Mouse (Mus musculus) heart, adult 2 months (tissue): ENCODE data around the gene Ctla4. TPM values are rescaled to one million over a fixed set of nuclear protein-coding genes. Genes with fewer than 3 reads are reported as not detected.

Source experiments
- DNase-seq, 2 experiments: peaks; one replicate each; pipeline ENCODE4 v3.0.0; 2021
- H3K27ac ChIP-seq: fragments of 200-600 bp; 2 replicates; pipeline ENCODE4 v1.8.1; 2022
- H3K27me3 ChIP-seq: fragments of 200-500 bp; 2 replicates; pipeline ENCODE4 v1.6.1; 2012; ENCODE audit warnings: mild to moderate bottlenecking, low read length, inconsistent platforms, mixed read lengths; ENCODE audit not compliant: control insufficient read depth, insufficient read depth
- H3K36me3 ChIP-seq: fragments of 200-500 bp; 2 replicates; pipeline ENCODE4 v1.6.1; 2012; ENCODE audit warnings: low read length, inconsistent platforms; ENCODE audit not compliant: control insufficient read depth, insufficient read depth
- H3K4me1 ChIP-seq: fragments of 200-500 bp; 2 replicates; pipeline ENCODE4 v1.6.1; 2011; ENCODE audit warnings: low read length; ENCODE audit not compliant: control insufficient read depth, insufficient read depth
- H3K4me3 ChIP-seq: fragments of 200-600 bp; 2 replicates; pipeline ENCODE4 v1.8.1; 2022
- H3K79me2 ChIP-seq: fragments of 200-500 bp; replicated peaks from 2 replicates; pipeline ENCODE4 v1.6.1; 2012; ENCODE audit warnings: mild to moderate bottlenecking, inconsistent platforms, low read length, moderate library complexity, mixed read lengths; ENCODE audit not compliant: control insufficient read depth, insufficient read depth
- H3K9ac ChIP-seq: fragments of 200-500 bp; 2 replicates; pipeline ENCODE4 v1.6.1; 2012; ENCODE audit warnings: low read depth, mild to moderate bottlenecking, control low read depth, inconsistent platforms, low read length, mixed read lengths
- CTCF ChIP-seq: fragments of 200-600 bp; IDR thresholded peaks from 2 replicates; pipeline ENCODE4 v1.8.1; 2022; ENCODE audit warnings: antibody characterized with exemption, mild to moderate bottlenecking, moderate library complexity
- EP300 ChIP-seq: fragments of 200-500 bp; IDR thresholded peaks from 2 replicates; pipeline ENCODE4 v1.6.1; 2011; ENCODE audit warnings: low read depth, low read length, control low read depth; ENCODE audit not compliant: insufficient read depth
- POLR2A ChIP-seq: fragments of 200-500 bp; IDR thresholded peaks from 2 replicates; pipeline ENCODE4 v1.6.1; 2011; ENCODE audit warnings: mild to moderate bottlenecking, low read depth, low read length, control low read depth; ENCODE audit not compliant: insufficient read depth
- WGBS: fragments of 180-500 bp; shearing (Covaris S2); methylation state at CpG from one replicate; pipeline ENCODE4 v1.1.7; 2018; 5-methylcytosine and 5-hydroxymethylcytosine counted together
- intact Hi-C: fragments of 180-260 bp; cut with DNase I; formaldehyde crosslinking; loops from one replicate; pipeline ENCODE4 v1.15.1; 2025
- polyA plus RNA-seq: library from polyadenylated mRNA; depleted of rRNA; stranded (reverse); fragments of >200 nt; gene quantifications from 2 replicates; pipeline ENCODE4 v1.2.3, GENCODE M21; 2012
- total RNA-seq, 2 experiments: library from RNA; stranded (reverse); gene quantifications; 2 replicates each; pipeline ENCODE4 v1.2.3; 2021

Gene Ctla4
- total and polyA plus RNA-seq, 3 experiments: 0.74 to 0.91 (median 0.86) TPM

- WGBS: 67% methylated on average over 6 of the region's 6 CpGs
- no peak for TF ChIP-seq POLR2A
- TF ChIP-seq EP300: no peak
- no peak for TF ChIP-seq CTCF
- DNase-seq: no peak
- Histone ChIP-seq H3K36me3 (peaks cover 6% of the 10 kb centered on the region; the same call in 1 of the 2 replicates), H3K27me3 (no peaks in the 10 kb centered on the region), H3K79me2 (no peaks in the 10 kb centered on the region), H3K4me3 (no peak overlapping the region), H3K4me1 (peaks cover 3% of the 10 kb centered on the region), H3K27ac (no peak overlapping the region), H3K9ac (no peak overlapping the region)
- intact Hi-C loops: no loop called here
Observed at GRCm38 (mm10) chr1:60936963-60937711, 50.3 kb downstream of the Ctla4 start.

GRCm38 (mm10) chr1:60938256-60938655 lies 51.5 kb downstream of the Ctla4 start:
- H3K36me3 ChIP-seq: peaks cover 6% of the 10 kb centered on the region; the same call in 1 of the 2 replicates
- no peak overlapping the region for H3K27ac ChIP-seq
- no peaks in the 10 kb centered on the region for H3K27me3 ChIP-seq
- no peaks in the 10 kb centered on the region for H3K79me2 ChIP-seq
- H3K4me3 ChIP-seq: no peak overlapping the region
- 60% methylated on average over 2 of the region's 2 CpGs for WGBS
- H3K4me1 ChIP-seq: peaks cover 3% of the 10 kb centered on the region
- no peak for DNase-seq
- intact Hi-C loops: no loop called here
- no peak for TF ChIP-seq POLR2A
- no peak for TF ChIP-seq EP300
- no peak for TF ChIP-seq CTCF
- no peak overlapping the region for H3K9ac ChIP-seq

GRCm38 (mm10) chr1:60938974-60939373 lies 52.2 kb downstream of the Ctla4 start:
- no peak for DNase-seq
- Histone ChIP-seq H3K27ac (no peak overlapping the region), H3K36me3 (peaks cover 6% of the 10 kb centered on the region; the same call in 1 of the 2 replicates), H3K4me3 (no peak overlapping the region), H3K79me2 (no peaks in the 10 kb centered on the region), H3K27me3 (no peaks in the 10 kb centered on the region), H3K9ac (no peak overlapping the region), H3K4me1 (peaks cover 3% of the 10 kb centered on the region)
- WGBS: 68% methylated on average over 5 of the region's 5 CpGs
- intact Hi-C loops: no loop called here
- TF ChIP-seq CTCF (no peak), POLR2A (no peak)

GRCm38 (mm10) chr1:60940023-60940422 lies 53.2 kb downstream of the Ctla4 start:
- H3K27me3 ChIP-seq: no peaks in the 10 kb centered on the region
- H3K9ac ChIP-seq: no peak overlapping the region
- intact Hi-C loops: no loop called here
- H3K79me2 ChIP-seq: no peaks in the 10 kb centered on the region
- peaks cover 3% of the 10 kb centered on the region for H3K4me1 ChIP-seq
- no peak overlapping the region for H3K4me3 ChIP-seq
- no peak overlapping the region for H3K27ac ChIP-seq
- no peak for TF ChIP-seq CTCF
- TF ChIP-seq POLR2A: no peak
- no peak for TF ChIP-seq EP300
- no peak for DNase-seq
- 77% methylated on average over 3 of the region's 3 CpGs for WGBS
- peaks cover 6% of the 10 kb centered on the region; the same call in 1 of the 2 replicates for H3K36me3 ChIP-seq

GRCm38 (mm10) chr1:60940620-60941019 lies 53.8 kb downstream of the Ctla4 start:
- H3K4me1 ChIP-seq: peaks cover 3% of the 10 kb centered on the region
- no peak overlapping the region for H3K4me3 ChIP-seq
- no peak overlapping the region for H3K9ac ChIP-seq
- H3K27me3 ChIP-seq: no peaks in the 10 kb centered on the region
- intact Hi-C loops: no loop called here
- TF ChIP-seq EP300: no peak
- TF ChIP-seq CTCF: no peak
- TF ChIP-seq POLR2A: no peak
- no peak overlapping the region for H3K27ac ChIP-seq
- peaks cover 4% of the 10 kb centered on the region; the same call in 1 of the 2 replicates for H3K36me3 ChIP-seq
- no peak for DNase-seq
- H3K79me2 ChIP-seq: no peaks in the 10 kb centered on the region
- WGBS: 88% methylated on average over 1 of the region's 1 CpGs

GRCm38 (mm10) chr1:60941056-60942048 lies 54.6 kb downstream of the Ctla4 start:
- no peak overlapping the region for H3K9ac ChIP-seq
- H3K36me3 ChIP-seq: peaks cover 2% of the 10 kb centered on the region; the same call in 1 of the 2 replicates
- TF ChIP-seq EP300: no peak
- no peak for TF ChIP-seq POLR2A
- TF ChIP-seq CTCF: no peak
- no peak overlapping the region for H3K4me3 ChIP-seq
- no peak overlapping the region for H3K27ac ChIP-seq
- WGBS: 92% methylated on average over 5 of the region's 5 CpGs
- no peaks in the 10 kb centered on the region for H3K79me2 ChIP-seq
- no peak for DNase-seq
- H3K4me1 ChIP-seq: peaks cover 3% of the 10 kb centered on the region
- no peaks in the 10 kb centered on the region for H3K27me3 ChIP-seq
- intact Hi-C loops: no loop called here
